Mouse (Mus musculus): ENCODE measurements at regions not wholly inside any gene's neighbourhood (a gene's known extent, or its start where the extent isn't known, plus 50 kb on each side); places are given as distances from the start of the nearest gene placed in this dataset.

DNA sequence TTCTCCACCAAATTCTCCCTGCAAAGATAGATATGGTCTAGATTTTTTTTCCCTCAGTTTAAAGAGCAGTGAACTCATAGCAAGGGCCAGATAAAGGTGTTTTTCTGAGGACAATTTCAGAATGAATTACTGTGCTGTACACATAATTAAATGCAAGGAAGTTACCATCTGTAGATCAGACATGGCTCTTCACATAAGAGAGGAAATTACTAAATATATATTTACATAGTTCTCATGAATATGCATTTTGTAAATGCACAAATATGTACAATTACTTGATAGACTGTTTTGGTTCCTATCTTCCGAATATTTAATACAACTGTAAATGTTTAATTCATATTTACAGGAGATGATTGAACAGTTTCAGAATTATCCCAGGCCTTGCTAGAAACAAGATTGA, 769.9 kb upstream of the A1bg start:
- no peak for TF ChIP-seq E2F4 (IDR thresholded peaks at IDR 0.05; ENCODE audit: insufficient read depth)
- Histone ChIP-seq H3K79me2 (ENCODE audit: control insufficient read depth, insufficient read depth) (no peaks in the 10 kb centered on the region), H3ac (ENCODE audit: control insufficient read depth, insufficient read length) (no peak overlapping the region), H3K36me3 (ENCODE audit: control insufficient read depth, insufficient read depth) (no peaks in the 10 kb centered on the region), H3K4me2 (ENCODE audit: low read depth) (no peak overlapping the region), H3K27me3 (ENCODE audit: control insufficient read depth, insufficient read depth, insufficient read length) (no peaks in the 10 kb centered on the region), H3K4me3 (no peak overlapping the region)

DNA sequence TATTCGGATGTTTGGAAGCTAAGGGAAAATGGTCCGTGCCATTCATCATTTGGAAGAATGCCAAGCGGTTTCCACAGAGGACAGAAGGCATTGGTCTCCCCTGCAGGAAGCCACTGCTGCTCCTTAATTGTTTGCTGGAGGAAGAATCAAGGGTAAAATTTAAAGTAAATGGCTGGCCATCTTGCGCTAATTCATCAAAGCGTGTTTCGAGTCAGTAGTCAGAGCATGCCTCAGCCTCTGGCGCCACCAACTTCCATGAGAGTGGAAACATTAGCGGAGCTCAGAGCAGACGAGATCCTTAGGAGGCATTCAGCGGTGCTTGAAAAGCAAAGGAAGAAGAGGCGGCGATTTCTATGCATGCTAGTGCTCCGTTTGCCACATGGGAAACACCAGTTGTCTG, 767.6 kb upstream of the A1bg start:
- H3K27me3 ChIP-seq (ENCODE audit: control insufficient read depth, insufficient read depth, insufficient read length) = no peaks in the 10 kb centered on the region
- no peaks in the 10 kb centered on the region for H3K79me2 ChIP-seq (ENCODE audit: control insufficient read depth, insufficient read depth)
- H3K4me2 ChIP-seq (ENCODE audit: low read depth) = no peak overlapping the region
- no peak overlapping the region for H3K4me3 ChIP-seq
- H3K36me3 ChIP-seq (ENCODE audit: control insufficient read depth, insufficient read depth) = no peaks in the 10 kb centered on the region
- no peak for TF ChIP-seq MAX (IDR thresholded peaks at IDR 0.05; ENCODE audit: low read depth)
- TF ChIP-seq MYOG (IDR thresholded peaks at IDR 0.05; ENCODE audit: control insufficient read depth in 1 of 3, insufficient read depth in 1 of 3, insufficient read length in 2 of 3, low read depth in 2 of 3) = no peak
- no peak for TF ChIP-seq TCF3 (IDR thresholded peaks at IDR 0.05; ENCODE audit: insufficient read length, low read depth)
- no peak for TF ChIP-seq USF1 (IDR thresholded peaks at IDR 0.05; ENCODE audit: low read depth)
- no peak for TF ChIP-seq CEBPB (IDR thresholded peaks at IDR 0.05; ENCODE audit: insufficient read depth, poor library complexity, severe bottlenecking)
- no peak for TF ChIP-seq E2F4 (IDR thresholded peaks at IDR 0.05; ENCODE audit: insufficient read depth)
- no peak for TF ChIP-seq POLR2A (IDR thresholded peaks at IDR 0.05; ENCODE audit: insufficient read length, low read depth)
- TF ChIP-seq TCF12 (IDR thresholded peaks at IDR 0.05; ENCODE audit: insufficient read depth, poor library complexity, severe bottlenecking) = no peak
- TF ChIP-seq SRF (IDR thresholded peaks at IDR 0.05; ENCODE audit: control insufficient read depth, insufficient read length, low read depth) = no peak
- no peak for TF ChIP-seq MYOD1 (IDR thresholded peaks at IDR 0.05; ENCODE audit: control insufficient read depth in 1 of 3, insufficient read length in 2 of 3, low read depth in 2 of 3)
- no peak for TF ChIP-seq POLR2AphosphoS2 (IDR thresholded peaks at IDR 0.05; ENCODE audit: insufficient read length, low read depth)
- TF ChIP-seq REST (IDR thresholded peaks at IDR 0.05; ENCODE audit: insufficient read depth, insufficient read length) = no peak
- H3ac ChIP-seq (ENCODE audit: control insufficient read depth, insufficient read length) = no peak overlapping the region

DNA sequence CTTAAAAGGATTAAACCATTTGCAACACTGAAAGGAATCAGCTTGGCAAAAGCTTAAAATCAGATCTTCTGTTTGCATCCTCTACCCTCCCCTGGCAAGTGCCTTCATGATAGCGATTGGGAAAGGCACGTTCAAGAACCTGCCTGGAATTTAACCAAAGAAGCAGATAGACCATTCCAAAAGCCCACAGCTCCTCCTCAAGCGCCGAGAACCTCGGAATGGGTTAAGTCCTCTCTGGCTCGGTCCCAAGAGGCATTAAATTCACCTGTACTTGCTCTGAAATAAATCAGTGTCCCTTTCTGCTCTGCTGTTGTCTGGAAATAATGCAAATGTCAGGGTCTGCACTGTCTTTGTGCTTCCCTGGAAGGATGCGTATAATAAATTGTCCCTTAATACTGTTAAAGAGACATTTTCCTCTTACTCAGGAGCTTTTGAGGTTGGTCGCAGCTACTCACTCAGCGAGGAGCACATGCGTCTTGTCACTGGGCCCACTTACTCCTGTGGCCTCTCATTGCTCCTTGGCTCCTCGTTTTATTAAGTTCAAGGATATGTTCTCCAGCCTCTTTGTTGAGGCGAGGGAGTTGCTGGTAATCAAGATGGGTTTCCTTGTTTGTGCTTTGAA, 767.1 kb upstream of the A1bg start:
- no peak overlapping the region for H3K4me2 ChIP-seq (ENCODE audit: low read depth)
- H3K79me2 ChIP-seq (ENCODE audit: control insufficient read depth, insufficient read depth) = no peaks in the 10 kb centered on the region
- H3K36me3 ChIP-seq (ENCODE audit: control insufficient read depth, insufficient read depth) = no peaks in the 10 kb centered on the region
- no peak overlapping the region for H3K4me3 ChIP-seq
- H3K27me3 ChIP-seq (ENCODE audit: control insufficient read depth, insufficient read depth, insufficient read length) = no peaks in the 10 kb centered on the region
- no peak overlapping the region for H3ac ChIP-seq (ENCODE audit: control insufficient read depth, insufficient read length)
- TF ChIP-seq TCF3 (IDR thresholded peaks at IDR 0.05; ENCODE audit: insufficient read length, low read depth) = no peak
- no peak for TF ChIP-seq REST (IDR thresholded peaks at IDR 0.05; ENCODE audit: insufficient read depth, insufficient read length)
- TF ChIP-seq SRF (IDR thresholded peaks at IDR 0.05; ENCODE audit: control insufficient read depth, insufficient read length, low read depth) = no peak
- no peak for TF ChIP-seq MAX (IDR thresholded peaks at IDR 0.05; ENCODE audit: low read depth)
- TF ChIP-seq POLR2A (IDR thresholded peaks at IDR 0.05; ENCODE audit: insufficient read length, low read depth) = no peak
- TF ChIP-seq E2F4 (IDR thresholded peaks at IDR 0.05; ENCODE audit: insufficient read depth) = no peak
- TF ChIP-seq MYOG (IDR thresholded peaks at IDR 0.05; ENCODE audit: control insufficient read depth in 1 of 3, insufficient read depth in 1 of 3, insufficient read length in 2 of 3, low read depth in 2 of 3) = no peak
- TF ChIP-seq USF1 (IDR thresholded peaks at IDR 0.05; ENCODE audit: low read depth) = no peak
- no peak for TF ChIP-seq POLR2AphosphoS2 (IDR thresholded peaks at IDR 0.05; ENCODE audit: insufficient read length, low read depth)
- no peak for TF ChIP-seq CEBPB (IDR thresholded peaks at IDR 0.05; ENCODE audit: insufficient read depth, poor library complexity, severe bottlenecking)
- TF ChIP-seq MYOD1 (IDR thresholded peaks at IDR 0.05; ENCODE audit: control insufficient read depth in 1 of 3, insufficient read length in 2 of 3, low read depth in 2 of 3) = no peak
- TF ChIP-seq TCF12 (IDR thresholded peaks at IDR 0.05; ENCODE audit: insufficient read depth, poor library complexity, severe bottlenecking) = no peak

DNA sequence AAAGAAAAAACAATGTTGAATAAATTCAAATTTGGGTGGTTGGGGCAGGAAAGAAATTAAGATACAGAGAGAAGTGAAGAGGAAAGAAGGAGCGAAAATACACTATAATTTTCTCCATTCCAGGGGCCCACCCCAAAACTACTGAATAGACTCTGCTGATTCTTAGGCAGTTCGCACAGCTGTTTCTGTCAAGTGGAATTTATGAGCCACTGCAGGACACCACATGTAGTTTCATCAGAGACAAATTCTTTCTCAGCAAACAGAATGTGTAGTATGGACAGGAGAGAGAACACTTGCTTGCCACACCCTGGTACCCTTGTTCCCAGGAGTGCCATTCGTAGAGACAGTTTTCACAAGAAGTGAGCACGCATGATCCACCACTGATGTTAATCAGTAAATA, 760.2 kb upstream of the A1bg start:
- no peak overlapping the region for H3K4me3 ChIP-seq
- H3K4me2 ChIP-seq (ENCODE audit: low read depth) = peak overlapping the region; percentile 20
- TF ChIP-seq MYOD1 (IDR thresholded peaks at IDR 0.05; ENCODE audit: control insufficient read depth in 1 of 3, insufficient read length in 2 of 3, low read depth in 2 of 3) = peak; percentile 43 to 76 (median 72)
- no peak for TF ChIP-seq REST (IDR thresholded peaks at IDR 0.05; ENCODE audit: insufficient read depth, insufficient read length)
- no peak for TF ChIP-seq MAX (IDR thresholded peaks at IDR 0.05; ENCODE audit: low read depth)
- TF ChIP-seq POLR2A (IDR thresholded peaks at IDR 0.05; ENCODE audit: insufficient read length, low read depth) = no peak
- TF ChIP-seq SRF (IDR thresholded peaks at IDR 0.05; ENCODE audit: control insufficient read depth, insufficient read length, low read depth) = no peak
- peak in 1 of 3 experiments; percentile 49 for TF ChIP-seq MYOG (IDR thresholded peaks at IDR 0.05; ENCODE audit: control insufficient read depth in 1 of 3, insufficient read depth in 1 of 3, insufficient read length in 2 of 3, low read depth in 2 of 3)
- TF ChIP-seq POLR2AphosphoS2 (IDR thresholded peaks at IDR 0.05; ENCODE audit: insufficient read length, low read depth) = no peak
- no peak for TF ChIP-seq E2F4 (IDR thresholded peaks at IDR 0.05; ENCODE audit: insufficient read depth)
- TF ChIP-seq CEBPB (IDR thresholded peaks at IDR 0.05; ENCODE audit: insufficient read depth, poor library complexity, severe bottlenecking) = peak; percentile 52; the same call in 1 of the 2 replicates
- no peak for TF ChIP-seq USF1 (IDR thresholded peaks at IDR 0.05; ENCODE audit: low read depth)
- no peak for TF ChIP-seq TCF3 (IDR thresholded peaks at IDR 0.05; ENCODE audit: insufficient read length, low read depth)
- TF ChIP-seq TCF12 (IDR thresholded peaks at IDR 0.05; ENCODE audit: insufficient read depth, poor library complexity, severe bottlenecking) = peak; percentile 72
- no peaks in the 10 kb centered on the region for H3K27me3 ChIP-seq (ENCODE audit: control insufficient read depth, insufficient read depth, insufficient read length)
- H3ac ChIP-seq (ENCODE audit: control insufficient read depth, insufficient read length) = no peak overlapping the region
- no peaks in the 10 kb centered on the region for H3K79me2 ChIP-seq (ENCODE audit: control insufficient read depth, insufficient read depth)
- H3K36me3 ChIP-seq (ENCODE audit: control insufficient read depth, insufficient read depth) = no peaks in the 10 kb centered on the region

DNA sequence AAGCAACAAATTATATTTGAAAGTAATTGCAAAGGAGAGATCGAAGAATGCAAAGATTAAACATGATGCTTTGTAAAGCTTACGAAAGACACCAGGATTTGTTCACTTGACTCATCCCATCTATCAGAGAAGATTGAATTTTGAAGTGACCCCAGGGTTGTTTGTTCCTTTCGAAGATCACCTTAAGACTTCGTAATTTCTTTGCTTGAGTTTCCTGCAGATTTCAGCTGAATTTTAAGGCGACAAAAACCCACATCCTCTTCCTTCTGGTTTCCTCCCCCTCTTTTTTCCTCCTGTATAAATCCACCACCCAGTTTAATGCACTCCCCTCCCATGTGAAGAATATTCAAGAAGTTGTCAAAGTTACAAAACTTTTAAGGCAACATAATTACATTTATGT, 747.7 kb upstream of the A1bg start:
- TF ChIP-seq E2F4 (IDR thresholded peaks at IDR 0.05; ENCODE audit: insufficient read depth) (no peak), REST (IDR thresholded peaks at IDR 0.05; ENCODE audit: insufficient read depth, insufficient read length) (no peak), CEBPB (IDR thresholded peaks at IDR 0.05; ENCODE audit: insufficient read depth, poor library complexity, severe bottlenecking) (no peak), MYOG (IDR thresholded peaks at IDR 0.05; ENCODE audit: control insufficient read depth in 1 of 3, insufficient read depth in 1 of 3, insufficient read length in 2 of 3, low read depth in 2 of 3) (no peak)
- no peak overlapping the region for H3K4me2 ChIP-seq (ENCODE audit: low read depth)
- no peak overlapping the region for H3ac ChIP-seq (ENCODE audit: control insufficient read depth, insufficient read length)
- H3K79me2 ChIP-seq (ENCODE audit: control insufficient read depth, insufficient read depth) = no peaks in the 10 kb centered on the region
- no peaks in the 10 kb centered on the region for H3K27me3 ChIP-seq (ENCODE audit: control insufficient read depth, insufficient read depth, insufficient read length)
- H3K4me3 ChIP-seq = no peak overlapping the region
- H3K36me3 ChIP-seq (ENCODE audit: control insufficient read depth, insufficient read depth) = no peaks in the 10 kb centered on the region

Measured in myocyte (in vitro differentiated cells).